Mouse (Mus musculus) embryonic facial prominence, embryonic 11.5 days (tissue): Measurements from ENCODE around the gene Gm20388. TPM values are rescaled to one million over a fixed set of nuclear protein-coding genes. Genes with fewer than 3 reads are reported as not detected.

Source experiments
- ATAC-seq: fragments of 200-750 bp; cut with Nextera tagmentation; replicated peaks from 2 replicates; pipeline ENCODE4 v1.8.0; 2017; ENCODE audit warnings: low read depth; ENCODE audit not compliant: insufficient number of reproducible peaks, low FRiP score, low TSS enrichment
- DNase-seq: peaks from one replicate; pipeline ENCODE4 v3.0.0-alpha.2; 2015; ENCODE audit warnings: low spot score
- H3K27ac ChIP-seq: fragments of 300-500 bp; sonication (generic); replicated peaks from 2 replicates; pipeline ENCODE4 v1.5.1; 2014; ENCODE audit warnings: mild to moderate bottlenecking, low read depth, low read length, control low read depth
- H3K27me3 ChIP-seq: fragments of 300-500 bp; sonication (generic); 2 replicates; pipeline ENCODE4 v1.6.1; 2014; ENCODE audit warnings: mild to moderate bottlenecking, low read length, moderate library complexity, mixed read lengths; ENCODE audit not compliant: control insufficient read depth, insufficient read depth
- H3K36me3 ChIP-seq: fragments of 300-500 bp; sonication (generic); replicated peaks from 2 replicates; pipeline ENCODE4 v1.6.1; 2014; ENCODE audit warnings: low read depth, mild to moderate bottlenecking, low read length, moderate library complexity, mixed read lengths; ENCODE audit not compliant: control insufficient read depth, insufficient read depth
- H3K4me1 ChIP-seq: fragments of 300-500 bp; sonication (generic); 2 replicates; pipeline ENCODE4 v1.6.1; 2014; ENCODE audit warnings: low read length, mixed read lengths; ENCODE audit not compliant: control insufficient read depth, insufficient read depth
- H3K4me2 ChIP-seq: fragments of 300-500 bp; sonication (generic); 2 replicates; pipeline ENCODE4 v1.6.1; 2014; ENCODE audit warnings: low read depth, mild to moderate bottlenecking, control low read depth, low read length, moderate library complexity
- H3K4me3 ChIP-seq: fragments of 300-500 bp; sonication (generic); 2 replicates; pipeline ENCODE4 v1.5.1; 2014; ENCODE audit warnings: low read depth, low read length, control low read depth
- H3K9ac ChIP-seq: fragments of 300-500 bp; sonication (generic); replicated peaks from 2 replicates; pipeline ENCODE4 v1.6.1; 2014; ENCODE audit warnings: mild to moderate bottlenecking, control low read depth, low read length
- H3K9me3 ChIP-seq: fragments of 300-500 bp; sonication (generic); replicated peaks from 2 replicates; pipeline ENCODE4 v1.6.1; 2016; ENCODE audit warnings: mild to moderate bottlenecking, low read length, inconsistent platforms, mixed read lengths; ENCODE audit not compliant: control insufficient read depth
- WGBS: fragments of 180-500 bp; shearing (Covaris S2); extraction: QIAGEN DNeasy Blood & Tissue Kit; methylation state at CpG from one replicate; pipeline ENCODE4 v1.1.7; 2014; 5-methylcytosine and 5-hydroxymethylcytosine counted together
- polyA plus RNA-seq: library from polyadenylated mRNA; unstranded; fragments of >200 nt; fragmentation: Nextera tagmentation; extraction: Ambion mirVana; gene quantifications from 2 replicates; pipeline ENCODE4 v1.2.1, GENCODE M21; 2014

Gm20388 gene
- polyA plus RNA-seq, 1 experiment from 2014 or later: 3.1 TPM

DNA sequence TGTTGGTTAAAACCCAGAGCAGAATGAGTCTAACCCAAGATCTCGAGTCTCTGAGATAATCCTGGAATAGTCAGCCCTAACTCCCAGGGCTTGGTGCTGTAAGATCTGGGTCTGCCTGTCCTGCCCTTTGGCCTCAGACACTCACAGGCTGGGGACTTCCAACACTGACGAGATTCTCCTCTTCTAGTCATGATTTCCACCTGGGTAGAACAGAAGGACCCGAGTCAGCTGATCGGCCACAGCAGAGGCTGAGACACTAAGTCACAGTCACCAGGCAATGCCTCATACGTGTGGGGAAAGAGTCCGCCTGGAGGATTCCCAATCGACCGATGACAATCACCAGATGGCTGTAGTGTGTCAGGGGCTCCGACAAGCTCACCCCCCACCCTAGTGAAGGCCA is 3785.5 kb downstream of the Gm20388 start:
- DNase-seq: no peak
- Histone ChIP-seq H3K9ac (no peak overlapping the region), H3K36me3 (no peaks in the 10 kb centered on the region), H3K4me3 (no peak overlapping the region), H3K4me1 (peaks cover 5% of the 10 kb centered on the region; the same call in 1 of the 2 replicates), H3K27me3 (no peaks in the 10 kb centered on the region), H3K4me2 (no peak overlapping the region), H3K9me3 (no peaks in the 10 kb centered on the region), H3K27ac (no peak overlapping the region)
- WGBS: 68% methylated on average over 9 of the region's 9 CpGs
- ATAC-seq: no peak

DNA sequence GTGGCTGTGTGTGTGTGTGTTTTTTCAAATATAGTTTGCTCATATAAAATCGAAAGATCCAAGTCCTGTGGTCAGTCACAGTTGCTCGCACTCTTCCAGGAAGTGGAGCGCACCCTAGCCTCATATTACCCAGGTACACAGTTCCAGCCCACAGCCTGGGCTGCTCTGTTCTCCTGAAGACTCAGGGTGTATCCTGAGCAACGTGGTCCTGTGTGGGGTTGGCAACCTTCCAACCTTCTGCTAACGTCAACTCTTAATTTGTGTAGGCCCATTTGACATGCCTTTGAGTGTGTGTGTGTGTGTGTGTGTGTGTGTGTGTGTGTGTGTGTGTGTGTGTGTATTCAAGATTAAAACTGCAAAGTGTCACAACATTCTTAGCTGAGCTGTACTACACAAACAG is 3786.7 kb downstream of the Gm20388 start:
- no peak overlapping the region for H3K4me3 ChIP-seq
- H3K4me1 ChIP-seq: peaks cover 5% of the 10 kb centered on the region; the same call in 1 of the 2 replicates
- H3K9me3 ChIP-seq: no peaks in the 10 kb centered on the region
- H3K27me3 ChIP-seq: no peaks in the 10 kb centered on the region
- H3K4me2 ChIP-seq: no peak overlapping the region
- WGBS: 74% methylated on average over 5 of the region's 5 CpGs
- H3K9ac ChIP-seq: no peak overlapping the region
- H3K27ac ChIP-seq: no peak overlapping the region
- no peaks in the 10 kb centered on the region for H3K36me3 ChIP-seq
- DNase-seq: no peak
- no peak for ATAC-seq

DNA sequence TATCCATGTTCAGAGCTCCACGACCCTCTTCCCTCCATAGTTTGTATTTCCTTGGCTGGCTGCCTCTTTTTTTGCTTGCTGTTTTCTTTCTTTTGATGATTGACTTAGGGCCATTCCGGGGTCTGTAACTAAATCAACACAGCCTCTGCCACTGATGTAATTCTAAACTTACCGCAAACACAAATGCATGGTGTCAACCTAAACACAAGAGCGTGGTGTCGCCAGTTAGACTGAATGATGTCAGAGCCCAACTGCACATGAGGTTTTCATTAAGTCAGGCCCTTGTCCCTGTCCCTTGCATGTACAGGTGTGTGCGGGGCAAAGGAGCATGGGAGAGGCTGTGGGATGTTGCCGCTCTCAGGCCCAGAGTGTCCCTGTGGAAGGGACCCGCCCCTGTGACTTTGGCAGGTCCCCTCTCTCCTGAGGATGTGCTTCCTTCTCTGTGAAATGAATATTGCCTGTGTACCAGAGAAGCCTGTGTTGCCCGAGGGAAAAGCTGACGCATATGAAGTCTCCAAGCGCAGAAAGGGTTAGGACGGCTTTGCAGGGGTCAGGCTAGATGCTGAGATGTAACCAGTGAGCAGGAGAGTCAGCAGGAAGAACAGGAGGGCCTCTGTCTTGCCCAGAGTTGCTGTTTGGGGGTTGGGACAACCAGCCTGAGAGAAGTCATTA is 3789.9 kb downstream of the Gm20388 start:
- H3K27ac ChIP-seq: no peak overlapping the region
- WGBS: 17% methylated on average over 12 of the region's 12 CpGs
- H3K4me3 ChIP-seq: no peak overlapping the region
- ATAC-seq (peak; percentile 48; the same call in 1 of the 2 replicates), DNase-seq (peak; percentile 73)
- no peak overlapping the region for H3K9ac ChIP-seq
- no peaks in the 10 kb centered on the region for H3K27me3 ChIP-seq
- H3K4me1 ChIP-seq: peaks cover 5% of the 10 kb centered on the region; the same call in 1 of the 2 replicates
- no peaks in the 10 kb centered on the region for H3K9me3 ChIP-seq
- no peaks in the 10 kb centered on the region for H3K36me3 ChIP-seq
- peak overlapping the region; percentile 14 for H3K4me2 ChIP-seq

DNA sequence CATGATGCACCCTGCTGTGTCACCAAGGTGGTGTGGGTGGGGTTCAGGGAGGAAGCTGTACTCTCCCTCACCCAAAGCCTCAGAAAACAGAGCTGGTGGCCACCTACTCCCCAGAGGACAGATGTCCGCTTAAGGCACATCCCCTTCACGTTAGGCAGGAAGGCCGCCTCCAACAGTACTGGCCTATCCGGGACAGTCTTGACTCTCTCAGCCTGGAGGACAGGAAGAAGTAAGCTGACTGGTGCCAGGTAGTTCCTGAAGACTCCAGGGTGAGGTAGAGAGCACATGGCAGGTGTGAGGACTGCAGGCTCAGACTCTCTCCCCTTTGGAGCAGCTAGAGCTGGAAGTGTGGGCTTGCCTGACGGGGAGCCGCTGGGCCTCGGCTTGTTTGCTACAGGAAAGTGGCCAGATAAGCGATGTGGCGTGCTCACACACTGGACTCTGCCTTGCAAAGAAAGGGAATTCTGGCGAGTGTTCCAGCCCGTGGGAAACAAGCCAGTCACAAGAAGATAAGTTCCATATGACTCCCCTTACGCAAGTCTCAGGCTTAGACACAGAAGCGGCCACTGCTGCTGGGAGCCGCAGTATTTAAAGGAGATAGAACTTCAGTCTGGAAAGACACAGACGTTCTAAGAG is 3791.4 kb downstream of the Gm20388 start:
- Histone ChIP-seq H3K4me2 (no peak overlapping the region), H3K27ac (no peak overlapping the region), H3K4me3 (no peak overlapping the region), H3K36me3 (no peaks in the 10 kb centered on the region), H3K9ac (no peak overlapping the region), H3K9me3 (no peaks in the 10 kb centered on the region), H3K4me1 (peaks cover 5% of the 10 kb centered on the region; the same call in 1 of the 2 replicates), H3K27me3 (no peaks in the 10 kb centered on the region)
- ATAC-seq (no peak), DNase-seq (peak; percentile 40)
- 60% methylated on average over 15 of the region's 15 CpGs for WGBS

DNA sequence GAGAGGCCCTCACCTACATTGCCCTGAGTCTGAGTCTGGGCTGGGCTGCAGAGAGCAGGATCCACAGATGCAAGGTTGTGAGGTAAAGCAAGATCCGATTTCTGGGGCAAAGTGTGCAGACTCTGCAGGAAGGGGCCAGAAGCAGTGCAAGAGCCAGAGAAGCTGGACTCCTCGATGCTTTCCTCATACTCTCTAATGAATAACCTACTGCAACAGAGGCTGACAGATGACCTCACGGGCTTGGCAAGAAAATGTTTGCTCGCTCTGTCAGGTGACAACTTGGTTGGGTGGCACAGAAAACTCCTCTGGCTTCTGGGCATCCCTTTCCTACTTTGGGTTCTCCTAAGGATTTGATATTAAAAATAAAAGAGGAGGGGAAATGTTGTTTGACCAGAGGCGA is 3794.7 kb downstream of the Gm20388 start:
- H3K9ac ChIP-seq: no peak overlapping the region
- H3K4me1 ChIP-seq: no peaks in the 10 kb centered on the region; the same call in 1 of the 2 replicates
- H3K4me3 ChIP-seq: no peak overlapping the region
- no peak for ATAC-seq
- H3K36me3 ChIP-seq: no peaks in the 10 kb centered on the region
- DNase-seq: no peak
- H3K9me3 ChIP-seq: no peaks in the 10 kb centered on the region
- no peak overlapping the region for H3K27ac ChIP-seq
- 70% methylated on average over 5 of the region's 5 CpGs for WGBS
- H3K27me3 ChIP-seq: no peaks in the 10 kb centered on the region
- H3K4me2 ChIP-seq: no peak overlapping the region

DNA sequence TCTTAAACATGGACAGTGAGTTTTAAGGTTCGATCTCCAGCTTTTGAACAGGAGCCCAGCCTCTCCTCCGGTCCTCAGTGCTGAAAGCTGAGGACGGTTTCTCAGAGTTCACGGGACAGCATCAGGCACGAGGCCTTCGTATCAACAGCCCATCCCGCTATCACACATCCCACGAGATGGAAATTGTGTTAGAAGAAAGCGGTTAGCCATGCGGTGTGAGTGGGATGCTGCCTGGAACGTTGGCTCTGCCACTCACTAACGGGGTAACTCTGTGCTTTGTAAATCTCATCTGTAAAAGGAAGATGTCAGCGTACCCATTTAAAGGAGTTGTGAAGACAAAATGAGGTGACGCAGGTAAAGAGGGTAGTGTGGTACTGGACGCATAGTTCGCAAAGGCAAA is 3796.5 kb downstream of the Gm20388 start:
- DNase-seq (no peak), ATAC-seq (no peak)
- no peaks in the 10 kb centered on the region for H3K27me3 ChIP-seq
- no peaks in the 10 kb centered on the region; the same call in 1 of the 2 replicates for H3K4me1 ChIP-seq
- no peaks in the 10 kb centered on the region for H3K9me3 ChIP-seq
- no peak overlapping the region for H3K9ac ChIP-seq
- no peaks in the 10 kb centered on the region for H3K36me3 ChIP-seq
- H3K27ac ChIP-seq: no peak overlapping the region
- H3K4me2 ChIP-seq: no peak overlapping the region
- no peak overlapping the region for H3K4me3 ChIP-seq
- 89% methylated on average over 16 of the region's 16 CpGs for WGBS

DNA sequence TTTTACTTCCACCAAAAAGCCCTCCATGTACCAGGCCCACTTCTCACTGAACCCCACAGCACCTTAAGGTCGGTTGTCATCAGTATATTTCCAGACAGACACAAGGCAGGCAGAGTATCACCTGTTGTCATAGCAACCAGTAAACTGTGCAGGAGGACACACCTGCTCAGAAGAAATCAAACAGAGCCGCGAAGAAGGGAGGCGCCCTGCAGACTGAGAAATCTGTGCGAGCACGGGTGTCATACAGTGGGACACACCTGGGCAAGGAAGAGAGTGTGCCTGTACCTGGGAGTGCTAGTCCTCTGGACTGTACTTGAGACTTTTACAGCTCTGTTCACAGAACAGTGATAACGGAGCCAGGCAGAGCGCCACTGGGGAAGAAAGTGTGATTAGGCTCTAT is 3798.1 kb downstream of the Gm20388 start:
- H3K9me3 ChIP-seq: no peaks in the 10 kb centered on the region
- no peaks in the 10 kb centered on the region for H3K36me3 ChIP-seq
- no peak overlapping the region for H3K4me3 ChIP-seq
- no peak overlapping the region for H3K4me2 ChIP-seq
- WGBS: 80% methylated on average over 8 of the region's 8 CpGs
- no peaks in the 10 kb centered on the region; the same call in 1 of the 2 replicates for H3K4me1 ChIP-seq
- no peak overlapping the region for H3K9ac ChIP-seq
- no peak overlapping the region for H3K27ac ChIP-seq
- DNase-seq (no peak), ATAC-seq (no peak)
- H3K27me3 ChIP-seq: no peaks in the 10 kb centered on the region

DNA sequence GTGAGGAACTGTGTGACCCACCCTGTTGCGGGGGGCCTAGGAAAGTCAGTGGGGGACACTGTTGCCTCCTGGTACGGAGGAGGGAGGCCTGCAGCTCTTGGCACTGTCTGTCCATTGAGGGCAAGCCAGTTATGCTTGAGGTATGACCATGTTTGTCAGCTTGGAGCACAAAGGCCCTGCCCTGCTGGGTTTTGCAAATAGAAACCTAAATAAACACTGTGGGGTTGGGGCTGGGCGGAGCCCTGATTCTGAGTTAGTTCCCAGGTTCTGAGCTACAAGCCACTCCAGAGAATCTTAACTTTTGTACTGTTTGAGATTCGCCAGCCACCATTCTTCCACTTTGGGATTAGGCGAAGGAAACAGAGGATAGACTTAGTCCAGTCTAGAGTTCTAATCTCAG is 3799.7 kb downstream of the Gm20388 start:
- H3K4me3 ChIP-seq: no peak overlapping the region
- H3K9ac ChIP-seq: no peak overlapping the region
- no peaks in the 10 kb centered on the region for H3K9me3 ChIP-seq
- H3K4me2 ChIP-seq: no peak overlapping the region
- no peaks in the 10 kb centered on the region for H3K27me3 ChIP-seq
- no peaks in the 10 kb centered on the region; the same call in 1 of the 2 replicates for H3K4me1 ChIP-seq
- no peak for DNase-seq
- WGBS: 80% methylated on average over 5 of the region's 5 CpGs
- no peak for ATAC-seq
- no peak overlapping the region for H3K27ac ChIP-seq
- H3K36me3 ChIP-seq: no peaks in the 10 kb centered on the region
